Mouse (Mus musculus) kidney, adult 2 months (tissue): ENCODE measurements around the gene Evi5.

Source experiments
- CTCF ChIP-seq: fragments of 200-500 bp; conservative IDR thresholded peaks from 2 replicates; pipeline ENCODE4 v1.5.1; 2011; ENCODE audit warnings: low read depth, mild to moderate bottlenecking, control low read depth, low read length, moderate library complexity, mixed read lengths; ENCODE audit not compliant: insufficient read depth, insufficient read length
- POLR2A ChIP-seq: fragments of 200-500 bp; IDR thresholded peaks from one replicate; pipeline ENCODE4 v1.6.1; 2011; ENCODE audit warnings: low read depth, low read length, control low read depth

DNA sequence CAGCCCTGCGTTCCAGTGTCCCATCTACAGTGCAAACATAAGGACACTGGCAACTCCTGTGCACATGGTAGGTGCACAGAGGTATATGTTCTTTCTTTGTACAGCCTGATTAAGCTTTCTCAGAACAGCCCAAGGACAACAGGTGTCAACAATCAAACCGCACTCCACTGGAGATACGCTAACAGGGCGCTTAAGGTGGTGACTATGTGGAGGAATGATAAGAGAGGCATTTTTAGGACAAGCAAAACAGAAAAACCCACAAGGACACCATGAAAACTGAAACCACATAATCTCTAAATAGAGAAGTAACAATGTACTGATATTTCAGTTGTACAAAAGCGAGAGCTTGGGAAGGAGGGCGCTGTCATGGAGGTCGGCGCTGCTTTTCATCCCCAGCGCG, 174.0 kb downstream of the Evi5 start:
- TF ChIP-seq CTCF (no peak), POLR2A (no peak)
